8 mouse cellular contexts compared by ENCODE assay signal in genomic region chr4:124936613-124937471, GRCm38 (mm10). TPM values are rescaled to one million over a fixed set of nuclear protein-coding genes. Genes with fewer than 3 reads are reported as not detected.
DNase-seq lines count a peak whose midpoint lies in the region; ATAC-seq and TF ChIP-seq lines count a peak whose summit lies in the region.

TSS of gene 9930104L06Rik (plus strand) at chr4:124937048.

- TF ChIP-seq POLR2A in heart, adult 2 months (IDR thresholded peaks at IDR 0.05; ENCODE audit: insufficient read depth, low read depth, low read length) = peak; percentile 86

- TF ChIP-seq CTCF in heart, adult 2 months (IDR thresholded peaks at IDR 0.05) = 0 out of 2 replicates have a peak, but pooled peaks have one; percentile 4

- peak within 1 kb of the TSS; percentile 61 for H3K27ac ChIP-seq in embryonic facial prominence, embryonic 14.5 days (replicated peaks; ENCODE audit: low read depth, low read length)
- peak within 1 kb of the TSS; percentile 70 for H3K27ac ChIP-seq in heart, adult 2 months
- H3K27ac ChIP-seq in limb, embryonic 13.5 days = no peak within 1 kb of the TSS
- no peak within 1 kb of the TSS for H3K27ac ChIP-seq in midbrain, embryonic 16.5 days (ENCODE audit: low read length)

- H3K4me2 ChIP-seq in embryonic facial prominence, embryonic 14.5 days (ENCODE audit: low read depth, low read length) = peak within 1 kb of the TSS; percentile 77
- H3K4me2 ChIP-seq in limb, embryonic 13.5 days (replicated peaks) = peak within 1 kb of the TSS; percentile 77
- H3K4me2 ChIP-seq in midbrain, embryonic 16.5 days (ENCODE audit: low read length) = peak within 1 kb of the TSS; percentile 91

- under 1% methylated on average over 52 of the region's 52 CpGs for WGBS in embryonic facial prominence, embryonic 14.5 days
- under 1% methylated on average over 52 of the region's 52 CpGs for WGBS in heart, adult 2 months
- WGBS in limb, embryonic 13.5 days = under 1% methylated on average over 52 of the region's 52 CpGs
- under 1% methylated on average over 52 of the region's 52 CpGs for WGBS in midbrain, embryonic 16.5 days

- H3K4me3 ChIP-seq in embryonic facial prominence, embryonic 14.5 days (ENCODE audit: low read depth, low read length) = peak within 1 kb of the TSS; percentile 94
- peak within 1 kb of the TSS; percentile 92 for H3K4me3 ChIP-seq in heart, adult 2 months
- peak within 1 kb of the TSS; percentile 89 for H3K4me3 ChIP-seq in limb, embryonic 13.5 days
- peak within 1 kb of the TSS; percentile 65 for H3K4me3 ChIP-seq in midbrain, embryonic 16.5 days (ENCODE audit: low read depth, low read length)

- peak; percentile 99 for DNase-seq in 3T3-L1 (ENCODE audit: low read depth, low spot score)
- DNase-seq in adrenal gland, postnatal 4 days (ENCODE audit: low spot score in 2 of 2) = peak; percentile 61 to 85
- DNase-seq in embryonic facial prominence, embryonic 14.5 days (ENCODE audit: low spot score) = peak; percentile 99
- peak; percentile 95 for DNase-seq in heart, adult 2 months
- DNase-seq in kidney, adult 8-10 months = peak; percentile 96
- peak; percentile 88 to 95 for DNase-seq in spleen, postnatal 10 days (ENCODE audit: low spot score in 2 of 2)

- H3K9ac ChIP-seq in embryonic facial prominence, embryonic 14.5 days (ENCODE audit: low read depth, low read length) = peak within 1 kb of the TSS; percentile 70
- peak within 1 kb of the TSS; percentile 56 for H3K9ac ChIP-seq in heart, adult 2 months (ENCODE audit: low read depth, low read length)
- peak within 1 kb of the TSS; percentile 84 for H3K9ac ChIP-seq in limb, embryonic 13.5 days
- peak within 1 kb of the TSS; percentile 71 for H3K9ac ChIP-seq in midbrain, embryonic 16.5 days (ENCODE audit: low read depth, low read length)

- TF ChIP-seq EP300 in heart, adult 2 months (IDR thresholded peaks at IDR 0.05; ENCODE audit: insufficient read depth, low read depth, low read length) = 0 out of 2 replicates have a peak, but pooled peaks have one; percentile 33

- peaks cover 27% of the 10 kb centered on the region; the same call in 1 of the 2 replicates for H3K36me3 ChIP-seq in embryonic facial prominence, embryonic 14.5 days (ENCODE audit: control insufficient read depth, insufficient read depth, low read length)
- H3K36me3 ChIP-seq in heart, adult 2 months (ENCODE audit: control insufficient read depth, insufficient read depth, low read length) = no peaks in the 10 kb centered on the region; the same call in 1 of the 2 replicates
- H3K36me3 ChIP-seq in limb, embryonic 13.5 days = peaks cover 30% of the 10 kb centered on the region
- H3K36me3 ChIP-seq in midbrain, embryonic 16.5 days (ENCODE audit: control insufficient read depth, insufficient read depth, low read length) = peaks cover 9% of the 10 kb centered on the region; the same call in 1 of the 2 replicates

- intact Hi-C loops in heart, adult 2 months (cut with DNase I) = loop anchor here (2.0 to 5.0 kb wide), 3 partner anchors 85 to 135 kb away; partner anchors contain the start of genes 1110065P20Rik, Mtf1, Snip1 and Yrdc

- peaks cover 12% of the 10 kb centered on the region; the same call in 1 of the 2 replicates for H3K4me1 ChIP-seq in embryonic facial prominence, embryonic 14.5 days (ENCODE audit: control insufficient read depth, insufficient read depth, low read length)
- no peaks in the 10 kb centered on the region for H3K4me1 ChIP-seq in heart, adult 2 months (ENCODE audit: control insufficient read depth, insufficient read depth, low read length)
- H3K4me1 ChIP-seq in limb, embryonic 13.5 days = peaks cover 22% of the 10 kb centered on the region
- peaks cover 18% of the 10 kb centered on the region for H3K4me1 ChIP-seq in midbrain, embryonic 16.5 days (ENCODE audit: control insufficient read depth, insufficient read depth, low read length)

- H3K9me3 ChIP-seq in embryonic facial prominence, embryonic 14.5 days (ENCODE audit: control insufficient read depth, low read length) = no peaks in the 10 kb centered on the region
- no peaks in the 10 kb centered on the region for H3K9me3 ChIP-seq in limb, embryonic 13.5 days
- H3K9me3 ChIP-seq in midbrain, embryonic 16.5 days (replicated peaks; ENCODE audit: control insufficient read depth, low read length, poor library complexity, severe bottlenecking) = no peaks in the 10 kb centered on the region

- ATAC-seq in embryonic facial prominence, embryonic 14.5 days (ENCODE audit: low read depth) = peak; percentile 100
- peak; percentile 100 for ATAC-seq in limb, embryonic 13.5 days (ENCODE audit: low FRiP score, low read depth)
- ATAC-seq in midbrain, embryonic 16.5 days = peak; percentile 99

- no peaks in the 10 kb centered on the region for H3K79me2 ChIP-seq in heart, adult 2 months (replicated peaks; ENCODE audit: control insufficient read depth, insufficient read depth, low read length)

- no peaks in the 10 kb centered on the region for H3K27me3 ChIP-seq in embryonic facial prominence, embryonic 14.5 days (replicated peaks; ENCODE audit: control insufficient read depth, insufficient read depth, low read length)
- H3K27me3 ChIP-seq in heart, adult 2 months (ENCODE audit: control insufficient read depth, insufficient read depth, low read length) = no peaks in the 10 kb centered on the region
- no peaks in the 10 kb centered on the region for H3K27me3 ChIP-seq in limb, embryonic 13.5 days
- no peaks in the 10 kb centered on the region for H3K27me3 ChIP-seq in midbrain, embryonic 16.5 days (ENCODE audit: control insufficient read depth, insufficient read depth, low read depth, low read length)

RNA-seq across cellular contexts. Expression of gene 9930104L06Rik, which starts in this region (rescaled TPM):
- 10 to 100 TPM; 17.8 to 23.3 TPM for total RNA-seq in adrenal gland, postnatal 4 days (2021)
- 2.8 and 4.2 TPM in 2 replicates for polyA plus RNA-seq in embryonic facial prominence, embryonic 14.5 days (2014; fragmentation: Nextera tagmentation; extraction: Ambion mirVana)
- 1 to 10 TPM; 6.1 to 8.4 TPM for total RNA-seq in heart, adult 2 months (2021)
- polyA plus RNA-seq in heart, adult 2 months (2012; rRNA removed) = 5.9 and 7.5 TPM in 2 replicates
- polyA plus RNA-seq in limb, embryonic 13.5 days (2015; fragmentation: Nextera tagmentation; extraction: Ambion mirVana) = 16.5 and 19.8 TPM in 2 replicates
- 16.1 and 17.0 TPM in 2 replicates for polyA plus RNA-seq in midbrain, embryonic 16.5 days (2015; fragmentation: Nextera tagmentation; extraction: Ambion mirVana)

Comparison
In these comparisons a context has a peak if more than half of its experiments do, and no peak if none do; other contexts are left out.
1. H3K27ac ChIP-seq: peak in embryonic facial prominence, embryonic 14.5 days (single experiment) and heart, adult 2 months (single experiment); none in limb, embryonic 13.5 days (single experiment) and midbrain, embryonic 16.5 days (single experiment).
2. Peak in every context shown above with its lines, with median percentiles within 50 percentile points of each other: DNase-seq, ATAC-seq, H3K4me2 ChIP-seq, H3K4me3 ChIP-seq and H3K9ac ChIP-seq.